Mouse (Mus musculus): ENCODE results near the gene Gss.
"Not testable (repeated sequence)": the region's sequence is repeated elsewhere in the genome, so short reads cannot be mapped to it uniquely, and the experiment has no call there.

The Gss gene

DNA sequence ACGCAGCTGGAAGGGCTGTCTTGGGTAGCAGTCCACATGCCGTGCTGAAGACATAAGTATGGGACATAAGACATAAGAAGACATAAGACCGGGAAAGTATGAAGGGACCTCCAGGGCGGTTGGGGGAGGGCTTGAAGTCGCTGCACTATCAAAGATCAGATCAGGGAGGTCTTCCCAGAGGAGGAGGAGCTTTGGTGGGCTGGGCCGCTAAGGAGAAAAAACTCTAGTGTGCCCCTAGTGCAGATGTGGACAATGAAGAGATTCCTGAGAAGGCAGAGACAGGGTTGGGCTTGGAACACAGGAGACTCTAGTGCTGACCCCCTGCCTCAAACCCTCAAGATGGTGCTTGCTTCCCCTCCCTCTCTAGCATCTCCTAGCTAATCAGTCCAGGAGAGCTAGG is 24.4 kb upstream of the Gss start:
- DNase-seq (ENCODE audit: low read depth, low spot score) = no peak

DNA sequence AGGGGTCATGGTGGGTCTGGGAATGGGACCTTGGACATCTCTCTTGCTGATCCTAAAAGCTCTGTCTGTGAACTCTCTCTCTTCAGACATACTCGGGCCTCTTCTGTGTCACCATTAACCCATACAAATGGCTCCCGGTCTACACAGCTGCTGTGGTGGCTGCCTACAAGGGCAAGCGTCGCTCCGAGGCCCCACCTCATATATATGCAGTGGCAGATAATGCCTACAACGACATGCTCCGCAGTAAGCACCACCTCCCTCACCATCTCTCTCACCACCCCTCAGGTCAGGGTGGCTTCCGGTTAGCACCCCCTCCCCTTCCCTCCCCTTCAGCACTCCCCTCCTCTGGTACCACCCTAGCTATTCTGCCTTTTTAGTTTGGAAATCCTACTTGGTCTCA is 21.3 kb upstream of the Gss start:
- no peak for DNase-seq (ENCODE audit: low read depth, low spot score)

DNA sequence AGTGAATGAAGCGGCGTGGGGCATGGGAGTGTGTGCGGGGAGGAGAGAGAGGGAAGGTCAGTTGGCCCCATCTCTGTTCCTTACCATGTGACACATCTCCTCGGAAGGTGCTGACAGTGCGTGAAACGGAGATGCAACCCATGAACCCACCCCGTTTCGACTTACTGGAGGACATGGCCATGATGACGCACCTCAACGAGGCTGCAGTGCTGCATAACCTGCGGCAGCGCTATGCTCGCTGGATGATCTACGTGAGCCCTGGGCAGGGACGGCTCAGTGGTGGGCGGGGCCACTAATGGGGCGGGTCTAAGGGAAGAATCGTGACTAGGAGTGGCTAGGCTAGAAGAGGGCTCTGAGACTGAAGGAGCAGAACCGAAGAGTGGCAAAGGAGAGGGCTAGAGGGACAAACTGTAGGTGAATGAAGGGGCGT is 20.7 kb upstream of the Gss start:
- DNase-seq (ENCODE audit: low read depth, low spot score) = no peak

DNA sequence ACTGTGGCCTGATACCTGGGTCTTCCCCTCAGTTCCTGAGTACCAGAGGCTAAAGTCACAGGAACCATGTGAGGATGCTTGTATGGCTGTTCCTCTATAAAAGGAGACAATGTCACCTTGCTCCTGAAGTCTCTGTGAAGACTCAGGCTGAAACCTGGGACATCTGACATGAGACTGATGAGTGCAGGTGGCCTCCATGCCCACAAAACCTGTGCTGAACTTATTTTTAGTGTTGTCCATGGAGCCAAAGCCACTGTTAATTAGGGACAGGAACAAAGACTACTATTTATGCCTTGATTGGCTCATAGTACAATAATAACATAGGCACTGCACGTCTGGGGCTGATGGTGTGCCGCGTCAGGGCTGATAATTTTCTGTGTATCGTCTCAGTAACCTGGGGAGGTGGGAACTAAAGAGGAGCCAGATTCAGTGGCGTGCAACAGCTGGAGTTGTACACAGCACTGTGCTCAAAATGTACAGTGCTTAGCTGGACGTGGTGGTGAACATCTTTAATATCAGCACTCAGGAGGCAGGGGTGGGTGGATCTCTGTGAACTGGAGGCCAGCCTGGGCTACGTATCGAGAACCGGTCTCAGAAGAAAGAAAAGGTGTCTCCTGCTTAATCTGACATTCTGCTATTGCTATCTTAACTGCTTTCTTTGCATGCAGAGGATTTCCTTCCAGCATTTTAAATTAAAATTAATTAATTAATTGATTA is 19.4 kb upstream of the Gss start:
- DNase-seq (ENCODE audit: low read depth, low spot score) = no peak

DNA sequence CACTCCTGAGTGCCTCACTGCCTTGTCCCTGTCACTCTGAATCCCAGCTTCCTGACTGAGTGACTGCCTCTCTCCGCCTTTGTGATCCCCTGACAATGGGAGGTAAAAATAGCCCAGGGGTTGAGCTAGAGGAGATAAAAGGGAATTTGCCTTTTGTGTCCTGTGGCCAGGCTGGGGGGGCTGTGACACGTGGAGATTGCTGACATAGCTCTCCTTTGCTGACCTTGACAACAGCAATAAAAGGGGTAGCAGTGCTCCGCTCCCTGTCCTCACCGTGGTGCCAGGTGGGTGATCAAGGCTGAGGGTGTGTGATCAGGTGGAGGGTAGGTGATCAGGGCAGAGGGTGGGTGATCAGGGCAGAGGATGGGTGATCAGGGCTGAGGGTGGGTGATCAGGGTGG is 18.4 kb upstream of the Gss start, which contains the start of gene Myh7b:
Myh7b (plus strand) TSS at position 235 of the 400 bp plus-strand sequence.
- DNase-seq (ENCODE audit: low read depth, low spot score) = no peak

DNA sequence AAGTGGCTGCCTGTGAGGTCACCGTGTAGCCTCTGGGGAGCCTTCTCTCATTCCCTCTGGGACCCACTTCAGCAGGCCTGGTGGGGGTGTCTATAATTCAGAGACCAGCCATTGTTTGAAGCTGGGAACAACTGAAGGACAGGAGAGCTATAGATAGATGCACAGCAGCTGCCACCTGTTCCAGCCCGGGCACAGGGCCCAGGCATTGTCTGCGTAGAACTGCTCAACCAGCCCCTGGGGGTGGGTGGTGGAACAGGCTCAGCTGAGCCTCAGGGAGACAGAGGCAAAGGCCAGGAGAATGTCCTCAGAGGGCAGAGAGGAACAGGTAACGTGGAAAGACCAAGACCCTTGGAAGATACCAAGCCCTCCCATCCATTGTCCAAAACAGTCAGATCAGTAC is 13.8 kb upstream of the Gss start:
- DNase-seq (ENCODE audit: low read depth, low spot score) = no peak

DNA sequence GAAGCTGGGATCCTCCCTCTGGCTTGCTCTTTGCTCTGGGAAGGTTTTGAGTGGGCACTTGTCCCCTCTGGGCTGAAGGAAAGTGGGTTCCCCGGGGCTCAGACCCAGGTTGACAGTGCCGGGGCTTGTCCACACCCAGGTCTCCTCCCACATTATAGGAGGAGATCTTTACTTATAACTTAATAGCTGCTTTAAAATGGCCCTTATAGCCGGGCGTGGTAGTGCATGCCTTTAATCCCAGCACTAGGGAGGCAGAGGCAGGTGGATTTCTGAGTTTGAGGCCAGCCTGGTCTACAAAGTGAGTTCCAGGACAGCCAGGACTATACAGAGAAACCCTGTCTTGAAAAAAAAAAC is 12.6 kb upstream of the Gss start:
- DNase-seq (ENCODE audit: low read depth, low spot score) = not testable (repeated sequence)

DNA sequence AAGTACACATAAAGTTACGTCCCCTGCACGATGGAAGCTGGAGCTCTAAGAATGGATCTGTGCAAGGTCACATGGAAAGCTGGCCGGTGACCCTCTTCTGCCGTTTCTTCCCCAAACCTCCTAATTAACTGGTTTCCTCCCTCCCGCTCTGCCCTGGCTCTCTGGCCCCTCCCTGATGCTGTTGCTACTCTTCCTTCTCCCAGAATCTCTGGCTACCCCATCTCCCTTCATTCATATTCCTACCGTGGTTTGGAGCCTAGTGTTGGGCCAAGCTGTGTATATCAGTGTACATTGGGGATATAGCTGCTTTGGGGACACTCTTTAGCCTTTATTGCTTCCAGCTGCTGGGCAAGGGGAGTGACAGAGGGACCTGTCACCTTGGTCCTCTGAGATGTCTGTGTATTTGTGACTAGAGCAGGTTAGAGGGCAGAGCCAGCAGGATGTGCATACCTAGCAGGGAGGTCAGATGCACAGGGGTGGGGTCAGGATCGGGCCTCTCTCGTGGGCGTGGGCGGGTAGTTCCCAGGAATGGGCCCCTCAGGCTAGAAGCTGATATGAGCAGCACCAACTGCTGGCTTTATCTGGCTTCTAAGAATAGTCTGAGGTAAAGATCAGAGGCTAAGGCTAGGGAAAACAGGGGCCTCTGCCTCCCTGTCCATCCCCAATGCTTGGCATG is 12.1 kb upstream of the Gss start:
- no peak for DNase-seq (ENCODE audit: low read depth, low spot score)

DNA sequence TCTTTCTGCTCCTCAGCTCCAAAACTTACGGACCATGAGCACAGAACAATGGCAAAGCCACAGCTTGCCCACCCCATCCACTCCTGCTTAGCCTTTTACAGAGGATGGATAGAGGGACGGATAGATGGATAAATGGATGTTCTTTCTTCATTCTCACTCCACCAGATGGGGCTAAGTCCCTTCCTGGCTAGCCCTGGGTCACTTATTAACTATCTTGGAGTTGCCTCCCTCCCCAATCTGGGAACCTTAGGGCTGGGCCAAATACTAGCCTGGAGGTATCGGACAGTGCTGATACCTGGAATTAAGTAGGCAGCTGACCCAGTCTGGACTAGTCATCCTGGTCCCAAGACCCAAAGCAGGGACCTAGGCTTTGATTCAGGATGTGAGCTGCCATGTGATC is 11.1 kb upstream of the Gss start:
- no peak for DNase-seq (ENCODE audit: low read depth, low spot score)

DNA sequence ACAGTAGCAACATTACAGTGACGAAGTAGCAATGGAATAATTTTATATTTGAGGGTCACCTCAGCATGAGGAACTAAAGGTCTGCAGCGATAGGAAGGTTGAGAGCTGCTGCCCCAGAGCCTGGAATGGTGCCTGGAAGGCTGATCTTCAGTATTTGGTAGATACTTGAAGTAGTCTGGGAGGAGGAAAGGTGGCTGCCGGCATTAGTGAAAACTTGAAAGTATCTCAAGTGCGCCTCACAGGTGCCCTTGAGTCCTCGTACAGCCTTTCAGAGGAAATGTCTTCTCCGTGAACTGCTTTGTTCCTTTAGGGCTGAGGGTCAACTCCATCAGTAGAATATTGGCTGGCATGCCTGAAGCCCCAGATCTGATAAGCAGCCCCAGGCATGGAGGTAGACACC is 2.9 kb upstream of the Gss start:
- DNase-seq (ENCODE audit: low read depth, low spot score) = no peak

DNA sequence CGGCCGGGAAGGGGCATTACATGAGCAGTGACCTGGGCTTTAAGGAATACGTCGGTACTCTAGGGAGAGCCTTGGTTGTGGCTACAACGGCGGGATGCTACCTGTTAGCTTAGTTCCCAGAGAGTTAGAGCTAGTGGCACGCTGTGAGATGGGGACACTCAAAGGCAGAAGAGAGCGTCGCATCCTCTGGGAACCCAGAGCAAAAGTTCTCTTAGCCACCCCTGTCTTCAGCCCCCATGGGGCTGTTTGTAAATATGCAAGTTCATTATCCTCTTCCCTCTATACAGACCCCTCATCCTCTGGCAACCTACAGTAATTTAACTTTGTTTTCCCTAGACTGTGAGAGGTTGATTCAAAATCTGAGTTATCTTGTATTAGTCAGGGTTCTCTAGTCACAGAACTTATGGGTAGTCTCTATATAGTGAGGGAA is 259 bp upstream of the Gss start:
- no peak for DNase-seq (ENCODE audit: low read depth, low spot score)

DNA sequence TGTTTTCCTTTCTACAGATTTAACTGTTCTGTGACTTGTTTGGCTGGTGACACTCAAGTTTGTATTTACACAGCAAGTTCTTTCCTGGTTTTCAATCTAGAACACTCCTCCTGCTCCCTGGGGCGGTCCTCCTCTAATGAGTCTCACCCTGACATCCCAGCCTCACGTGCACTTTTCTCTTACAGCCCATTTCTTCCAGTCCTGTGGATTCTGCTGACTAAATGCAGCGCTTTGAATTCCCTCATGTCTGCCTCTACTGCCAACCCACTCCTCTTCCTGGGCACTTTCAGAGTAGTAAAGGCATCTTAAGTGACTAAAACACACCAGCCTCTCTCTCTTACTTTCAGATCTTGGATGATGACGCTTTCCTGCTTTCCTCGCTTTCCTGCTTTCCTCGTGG is 934 bp downstream of the Gss start:
- DNase-seq (ENCODE audit: low read depth, low spot score) = no peak

DNA sequence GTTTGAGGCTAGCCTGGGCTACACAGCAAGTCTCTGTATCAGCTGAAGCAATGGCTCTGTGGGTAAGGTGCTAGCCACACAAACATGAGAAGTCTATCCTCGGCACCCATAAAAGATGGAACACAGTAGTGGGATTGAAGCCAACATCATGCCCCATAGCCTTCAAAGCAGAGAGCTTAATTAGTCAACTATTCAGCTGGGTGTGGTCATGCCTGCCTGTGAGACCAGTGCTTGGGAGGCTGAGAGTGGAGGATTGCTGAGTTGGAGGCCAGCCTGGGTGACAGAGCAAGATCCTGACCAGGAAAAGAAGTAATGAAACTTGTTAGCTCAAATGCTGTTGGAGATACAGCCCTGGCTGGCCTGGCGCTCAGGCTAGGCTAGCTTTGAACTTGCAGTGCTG is 1.7 kb downstream of the Gss start:
- DNase-seq (ENCODE audit: low read depth, low spot score) = no peak

DNA sequence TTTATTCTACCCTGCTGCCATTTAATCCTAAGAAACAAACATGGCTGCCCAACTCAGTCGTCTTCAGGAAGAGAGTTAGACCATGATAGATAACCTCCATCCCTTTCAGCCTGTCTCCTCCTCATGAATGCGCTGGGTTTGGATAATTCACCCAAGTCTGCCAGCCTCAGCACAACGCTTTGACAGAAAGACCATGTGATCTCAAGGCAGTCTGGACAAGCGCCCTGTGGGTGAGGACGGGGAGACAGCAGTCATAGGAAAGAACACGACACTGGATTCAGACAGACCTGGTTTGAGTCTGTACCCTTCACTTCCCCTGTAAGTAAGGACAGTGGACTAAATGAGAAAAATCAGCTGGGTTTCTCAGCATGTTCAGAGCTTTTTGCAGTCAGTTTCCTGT is 3.1 kb downstream of the Gss start:
- DNase-seq (ENCODE audit: low read depth, low spot score) = no peak

DNA sequence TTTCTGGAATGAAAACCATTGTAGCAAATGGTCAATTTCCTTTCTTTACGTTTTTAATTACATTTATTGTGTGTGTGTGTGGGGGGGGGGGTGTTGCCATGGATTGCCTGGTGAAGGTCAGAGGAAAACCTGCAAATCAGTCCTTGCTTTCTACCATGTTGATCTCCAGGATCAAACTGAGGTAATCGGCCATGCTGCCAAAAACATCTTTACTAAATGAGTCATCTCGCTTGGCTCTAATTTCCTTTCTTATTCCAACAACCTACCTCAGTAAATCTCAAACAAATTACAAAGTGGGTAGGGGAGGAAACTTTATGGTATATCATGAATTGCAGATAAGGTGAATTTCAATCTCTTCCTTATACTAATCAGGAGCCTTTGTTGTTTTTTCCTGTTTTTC is 4.5 kb downstream of the Gss start:
- no peak for DNase-seq (ENCODE audit: low read depth, low spot score)

DNA sequence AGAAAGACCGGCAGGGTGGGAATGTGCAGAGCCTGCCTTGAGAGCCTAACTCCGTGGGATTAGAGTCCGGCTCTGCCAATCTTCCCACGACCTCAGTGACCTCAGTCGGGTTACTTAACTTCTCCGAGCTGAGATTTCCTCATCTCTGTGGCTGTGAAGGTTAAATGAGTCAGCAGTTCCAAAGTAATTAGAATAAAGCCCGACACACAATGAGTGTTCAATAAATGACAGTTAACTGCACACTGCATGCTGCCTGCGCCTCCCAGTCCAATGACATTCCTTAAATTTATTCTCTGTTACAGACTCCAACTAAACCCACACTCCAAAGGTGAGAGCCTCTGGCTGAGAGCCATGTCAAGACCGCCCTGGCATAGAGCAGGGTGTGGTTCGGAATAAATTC is 7.1 kb downstream of the Gss start:
- no peak for DNase-seq (ENCODE audit: low read depth, low spot score)

DNA sequence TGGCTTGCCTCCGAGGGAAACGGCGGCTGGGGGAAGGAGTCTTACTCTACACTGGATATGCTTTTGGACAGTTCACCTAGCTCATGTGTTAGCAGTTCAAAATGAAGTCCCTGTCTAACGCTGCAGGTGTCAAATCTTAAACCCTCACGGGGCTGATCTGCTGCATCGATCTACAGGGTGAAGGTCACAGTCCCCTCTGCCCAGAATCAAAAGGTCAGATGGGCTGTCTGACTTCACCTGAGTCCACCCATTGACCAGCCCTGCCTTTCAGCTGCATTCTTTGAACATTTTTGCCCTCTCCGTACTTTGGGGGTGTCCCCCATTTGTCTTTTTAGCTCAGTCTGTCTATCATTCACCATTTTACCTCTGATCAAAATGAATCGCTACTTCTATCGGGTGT is 7.5 kb downstream of the Gss start:
- no peak for DNase-seq (ENCODE audit: low read depth, low spot score)

DNA sequence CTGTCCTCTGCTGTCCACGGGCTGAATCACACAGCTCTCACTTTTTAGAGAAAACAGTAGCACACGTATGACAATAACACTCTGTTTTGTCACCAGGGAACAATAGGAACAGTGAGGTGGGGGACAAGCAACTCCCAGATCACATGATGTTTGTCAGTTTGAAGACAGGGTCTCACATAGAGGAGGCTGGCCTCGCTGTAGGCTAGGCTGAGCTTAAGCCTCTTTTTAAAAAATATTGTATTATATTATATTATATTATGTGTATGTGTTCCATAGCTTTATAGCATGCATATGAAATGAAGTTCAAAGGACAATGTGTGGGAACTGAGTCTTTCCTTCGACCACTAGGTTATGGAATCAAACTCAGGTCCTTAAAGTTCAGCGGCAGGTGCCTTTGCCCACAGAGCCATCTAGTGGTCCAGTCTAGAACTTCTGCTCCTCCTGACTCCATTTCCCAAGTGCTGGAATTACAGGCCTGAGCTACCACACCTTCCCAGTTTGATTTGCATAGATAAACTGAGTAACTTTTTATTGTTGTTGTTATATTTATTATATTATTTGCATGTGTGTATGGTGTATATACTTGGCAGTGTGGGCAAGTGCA is 8.6 kb downstream of the Gss start:
- peak; percentile 37 for DNase-seq (ENCODE audit: low read depth, low spot score)

DNA sequence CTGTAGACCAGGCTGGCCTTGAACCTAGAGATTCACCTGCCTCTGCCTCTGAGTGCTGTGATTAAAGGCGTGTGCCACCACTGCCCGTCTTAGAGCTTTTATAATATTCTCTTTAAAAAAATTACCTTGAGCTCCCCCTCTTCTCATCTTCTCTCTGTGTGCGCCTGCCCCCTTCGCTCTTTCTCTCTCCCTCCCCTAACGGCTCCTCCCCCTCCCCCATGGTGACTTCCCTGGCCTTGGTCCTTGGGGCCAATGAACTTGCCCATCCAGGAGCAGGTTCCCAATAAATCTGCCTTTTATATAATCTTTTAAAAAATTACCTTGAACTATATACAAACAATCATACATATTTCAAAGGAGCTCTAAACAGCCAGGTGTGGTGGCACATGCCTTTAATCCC is 9.6 kb downstream of the Gss start:
- no peak for DNase-seq (ENCODE audit: low read depth, low spot score)

DNA sequence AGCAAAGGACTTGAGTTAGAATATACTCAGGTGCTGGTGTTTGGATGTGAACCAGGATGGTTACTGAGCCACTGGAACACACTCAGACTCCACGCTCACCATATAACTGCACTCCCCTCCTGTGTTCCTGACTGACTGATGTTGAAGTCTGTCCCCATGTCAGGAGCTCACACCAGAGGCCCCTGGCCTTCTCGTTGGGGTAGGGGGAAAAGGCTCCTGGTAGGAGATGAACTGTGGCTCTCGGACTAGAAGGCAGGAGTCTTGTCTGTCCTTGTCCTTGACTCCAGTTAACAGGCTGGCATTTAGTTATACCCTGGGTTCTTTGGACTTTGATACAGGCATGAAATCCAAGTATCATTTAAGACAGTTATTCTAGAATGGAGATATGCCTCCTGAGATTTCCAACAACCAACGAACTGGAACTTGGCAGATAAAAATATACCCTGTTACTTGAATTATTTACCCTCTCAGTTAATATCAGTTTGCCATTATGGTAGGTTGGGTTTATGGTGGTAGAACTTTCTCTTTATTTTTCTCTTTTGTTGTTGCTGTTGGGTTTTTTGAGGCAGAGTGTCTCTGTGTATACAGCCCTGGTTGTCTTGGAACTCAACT is 10.1 kb downstream of the Gss start:
- DNase-seq (ENCODE audit: low read depth, low spot score) = no peak

DNA sequence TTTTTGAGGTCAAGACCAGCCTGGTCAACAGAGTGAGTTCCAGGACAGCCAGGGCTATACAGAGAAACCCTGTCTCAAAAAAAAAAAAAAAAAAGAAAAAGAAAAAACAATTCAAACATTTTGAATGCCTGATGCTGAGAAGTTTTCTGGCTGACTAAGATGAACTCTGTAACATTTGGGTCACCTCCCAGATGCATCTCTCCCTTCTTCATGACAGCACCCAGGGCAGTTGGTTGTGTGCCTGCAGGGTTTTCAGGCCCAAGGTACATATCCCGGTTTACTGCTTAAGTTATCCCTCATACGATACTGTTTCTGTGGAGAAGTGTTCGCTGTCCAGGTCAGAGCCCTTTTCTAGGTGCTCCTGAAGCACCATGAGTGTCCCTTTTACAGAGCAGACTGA is 12.3 kb downstream of the Gss start:
- DNase-seq (ENCODE audit: low read depth, low spot score) = no peak

DNA sequence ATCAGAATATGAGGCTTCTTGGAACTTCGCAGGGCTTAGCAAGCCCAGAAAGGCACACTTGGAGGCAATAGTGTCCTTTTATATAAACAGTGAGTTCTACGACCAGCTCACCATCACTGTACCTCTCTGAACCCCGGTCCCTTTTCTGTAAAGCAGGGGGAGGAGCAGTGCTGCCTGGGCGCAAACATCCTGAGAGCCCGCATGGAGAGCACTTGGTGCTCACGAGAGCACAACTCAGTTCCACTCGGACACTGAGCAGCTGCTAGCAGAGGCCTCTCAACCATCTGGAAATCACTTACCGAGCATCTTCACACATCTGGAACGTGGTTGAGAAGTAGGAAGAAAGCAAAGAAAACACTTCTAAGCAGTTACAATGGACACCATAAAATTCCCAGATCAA is 16.0 kb downstream of the Gss start:
- no peak for DNase-seq (ENCODE audit: low read depth, low spot score)

DNA sequence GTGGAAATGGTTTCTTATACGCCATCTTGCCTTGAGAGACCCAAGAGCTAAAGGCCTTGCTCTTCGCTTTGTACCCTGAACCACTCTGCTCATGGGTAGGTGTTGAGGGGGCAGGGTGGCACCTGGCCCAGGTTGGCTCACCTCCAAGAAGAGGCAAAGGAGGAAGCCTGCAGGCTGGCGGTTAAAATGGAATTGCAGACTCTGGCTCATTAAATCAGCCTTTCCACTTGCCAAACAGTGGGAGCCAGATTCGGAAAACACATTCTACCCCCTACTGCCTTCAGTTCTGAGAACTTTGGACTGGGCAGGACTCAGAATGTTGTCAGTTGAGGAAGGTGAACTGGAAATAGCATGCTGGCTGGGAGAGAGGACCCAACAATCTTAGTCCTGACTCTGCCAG is 17.9 kb downstream of the Gss start:
- DNase-seq (ENCODE audit: low read depth, low spot score) = no peak

Measured in retina, postnatal 7 days (tissue).